Mouse (Mus musculus): ENCODE results near the gene Olfr849.

Olfr849 gene

DNA sequence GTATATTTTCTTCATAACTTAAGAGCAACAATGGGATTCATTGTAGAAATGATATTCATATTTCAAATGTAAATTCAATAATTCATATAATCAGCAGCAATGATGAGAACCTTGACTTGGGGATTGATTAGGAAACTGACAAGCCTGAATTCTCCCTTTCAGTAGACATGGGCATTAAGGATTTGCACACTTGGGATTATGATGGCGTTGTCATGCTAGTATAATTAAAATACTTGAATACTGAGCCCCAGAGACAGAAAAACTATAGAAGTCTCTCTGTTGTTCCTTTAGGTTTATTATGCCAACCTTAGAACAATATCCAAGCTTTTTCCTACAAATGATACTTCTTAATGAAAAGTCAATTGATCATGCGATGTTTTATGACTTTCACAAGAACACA, at the start of gene Olfr849:
Olfr849 (plus strand) TSS at position 301 of the 400 bp plus-strand sequence.
- no peak for DNase-seq (ENCODE audit: low spot score)

GRCm38 (mm10) chr9:19478148-19478547, 38.1 kb downstream of the Olfr849 start, which contains the start of gene Olfr850:
Olfr850 (minus strand) TSS chr9:19478248.
- no peak for DNase-seq (ENCODE audit: low spot score)

- no peak for DNase-seq (ENCODE audit: low spot score)
Observed at GRCm38 (mm10) chr9:19492995-19493394, 52.9 kb downstream of the Olfr849 start, which contains the start of gene Olfr851. Olfr851 (plus strand) TSS chr9:19493295.

All from testis, postnatal 14 days (tissue).